Mouse (Mus musculus) heart, adult 2 months (tissue): Measurements from ENCODE around the gene Nell2. TPM values are rescaled to one million over a fixed set of nuclear protein-coding genes. Genes with fewer than 3 reads are reported as not detected.

Source experiments
- DNase-seq, 2 experiments: peaks; one replicate each; pipeline ENCODE4 v3.0.0; 2021
- H3K27ac ChIP-seq: fragments of 200-600 bp; 2 replicates; pipeline ENCODE4 v1.8.1; 2022
- H3K27me3 ChIP-seq: fragments of 200-500 bp; 2 replicates; pipeline ENCODE4 v1.6.1; 2012; ENCODE audit warnings: mild to moderate bottlenecking, low read length, inconsistent platforms, mixed read lengths; ENCODE audit not compliant: control insufficient read depth, insufficient read depth
- H3K36me3 ChIP-seq: fragments of 200-500 bp; 2 replicates; pipeline ENCODE4 v1.6.1; 2012; ENCODE audit warnings: low read length, inconsistent platforms; ENCODE audit not compliant: control insufficient read depth, insufficient read depth
- H3K4me1 ChIP-seq: fragments of 200-500 bp; 2 replicates; pipeline ENCODE4 v1.6.1; 2011; ENCODE audit warnings: low read length; ENCODE audit not compliant: control insufficient read depth, insufficient read depth
- H3K4me3 ChIP-seq: fragments of 200-600 bp; 2 replicates; pipeline ENCODE4 v1.8.1; 2022
- H3K79me2 ChIP-seq: fragments of 200-500 bp; replicated peaks from 2 replicates; pipeline ENCODE4 v1.6.1; 2012; ENCODE audit warnings: mild to moderate bottlenecking, inconsistent platforms, low read length, moderate library complexity, mixed read lengths; ENCODE audit not compliant: control insufficient read depth, insufficient read depth
- H3K9ac ChIP-seq: fragments of 200-500 bp; 2 replicates; pipeline ENCODE4 v1.6.1; 2012; ENCODE audit warnings: low read depth, mild to moderate bottlenecking, control low read depth, inconsistent platforms, low read length, mixed read lengths
- CTCF ChIP-seq: fragments of 200-600 bp; IDR thresholded peaks from 2 replicates; pipeline ENCODE4 v1.8.1; 2022; ENCODE audit warnings: antibody characterized with exemption, mild to moderate bottlenecking, moderate library complexity
- EP300 ChIP-seq: fragments of 200-500 bp; IDR thresholded peaks from 2 replicates; pipeline ENCODE4 v1.6.1; 2011; ENCODE audit warnings: low read depth, low read length, control low read depth; ENCODE audit not compliant: insufficient read depth
- POLR2A ChIP-seq: fragments of 200-500 bp; IDR thresholded peaks from 2 replicates; pipeline ENCODE4 v1.6.1; 2011; ENCODE audit warnings: mild to moderate bottlenecking, low read depth, low read length, control low read depth; ENCODE audit not compliant: insufficient read depth
- WGBS: fragments of 180-500 bp; shearing (Covaris S2); methylation state at CpG from one replicate; pipeline ENCODE4 v1.1.7; 2018; 5-methylcytosine and 5-hydroxymethylcytosine counted together
- intact Hi-C: fragments of 180-260 bp; cut with DNase I; formaldehyde crosslinking; loops from one replicate; pipeline ENCODE4 v1.15.1; 2025
- polyA plus RNA-seq: library from polyadenylated mRNA; depleted of rRNA; stranded (reverse); fragments of >200 nt; gene quantifications from 2 replicates; pipeline ENCODE4 v1.2.3, GENCODE M21; 2012
- total RNA-seq, 2 experiments: library from RNA; stranded (reverse); gene quantifications; 2 replicates each; pipeline ENCODE4 v1.2.3; 2021

Nell2 gene
- total and polyA plus RNA-seq, 3 experiments, result 0.06 to 0.08 TPM; not detected in 1

- no peak overlapping the region for H3K27ac ChIP-seq
- no peak overlapping the region for H3K9ac ChIP-seq
- H3K4me3 ChIP-seq, result no peak overlapping the region
- WGBS, result 64% methylated on average over 6 of the region's 6 CpGs
- H3K36me3 ChIP-seq, result no peaks in the 10 kb centered on the region
- H3K79me2 ChIP-seq, result no peaks in the 10 kb centered on the region
- H3K27me3 ChIP-seq, result no peaks in the 10 kb centered on the region
- TF ChIP-seq CTCF (no peak), EP300 (no peak), POLR2A (no peak)
- H3K4me1 ChIP-seq, result no peaks in the 10 kb centered on the region
- DNase-seq, result no peak
- intact Hi-C loops, result no loop called here
These were observed 14.3 kb upstream of the Nell2 start for GRCm38 (mm10) chr15:95542632-95543031.

DNA sequence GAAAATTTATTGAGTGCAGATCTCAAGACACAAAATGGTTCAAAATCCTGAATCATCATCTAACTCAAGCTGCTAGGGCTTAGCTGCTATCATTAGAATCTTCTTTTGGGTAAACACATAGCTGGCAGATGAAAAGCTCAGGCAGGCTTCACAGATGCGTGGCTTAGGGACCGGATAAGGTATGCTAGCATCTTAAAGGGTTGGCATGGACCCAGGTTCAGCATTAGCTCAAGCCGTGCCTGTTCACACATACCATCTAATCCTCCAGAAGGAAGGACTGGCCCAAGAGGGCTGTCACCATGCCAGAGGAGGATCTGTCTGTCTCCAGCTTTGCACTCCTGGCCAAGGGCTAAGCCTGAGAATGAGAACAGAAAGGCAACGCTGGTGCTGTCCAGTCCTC is 8.4 kb upstream of the Nell2 start:
- no peak overlapping the region for H3K27ac ChIP-seq
- H3K4me3 ChIP-seq, result no peak overlapping the region
- intact Hi-C loops, result no loop called here
- no peak overlapping the region for H3K9ac ChIP-seq
- H3K79me2 ChIP-seq, result no peaks in the 10 kb centered on the region
- H3K4me1 ChIP-seq, result no peaks in the 10 kb centered on the region
- DNase-seq, result no peak
- H3K27me3 ChIP-seq, result no peaks in the 10 kb centered on the region
- TF ChIP-seq CTCF (no peak), EP300 (no peak), POLR2A (no peak)
- H3K36me3 ChIP-seq, result no peaks in the 10 kb centered on the region
- 42% methylated on average over 4 of the region's 4 CpGs for WGBS

DNA sequence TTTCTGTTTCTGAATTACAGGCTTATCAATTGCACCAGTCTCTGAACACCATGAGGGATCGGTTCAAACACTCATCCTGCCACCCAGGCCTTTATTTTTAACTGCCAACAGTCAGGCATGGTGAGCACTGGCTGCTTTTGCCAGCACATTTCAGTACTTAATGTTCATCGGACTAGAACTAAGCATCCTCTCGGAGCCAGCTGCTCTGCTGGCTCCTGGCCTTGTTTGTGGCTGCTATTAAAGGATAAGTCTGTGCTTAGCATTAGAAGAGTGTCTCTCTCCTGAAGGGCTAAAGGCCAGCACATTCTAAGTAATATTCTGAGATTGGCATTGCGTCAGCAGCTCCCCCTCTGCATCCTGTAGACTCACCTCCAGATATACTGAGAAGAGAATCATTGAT is 7.9 kb upstream of the Nell2 start:
- no peak for TF ChIP-seq EP300
- no peak for TF ChIP-seq CTCF
- TF ChIP-seq POLR2A, result no peak
- Histone ChIP-seq H3K27me3 (no peaks in the 10 kb centered on the region), H3K4me1 (no peaks in the 10 kb centered on the region), H3K36me3 (no peaks in the 10 kb centered on the region), H3K4me3 (no peak overlapping the region), H3K9ac (no peak overlapping the region), H3K79me2 (no peaks in the 10 kb centered on the region), H3K27ac (no peak overlapping the region)
- intact Hi-C loops, result no loop called here
- 66% methylated on average over 4 of the region's 4 CpGs for WGBS
- no peak for DNase-seq

- TF ChIP-seq CTCF (no peak), EP300 (no peak), POLR2A (no peak)
- no peak for DNase-seq
- Histone ChIP-seq H3K27ac (no peak overlapping the region), H3K79me2 (no peaks in the 10 kb centered on the region), H3K4me1 (no peaks in the 10 kb centered on the region), H3K9ac (no peak overlapping the region), H3K4me3 (no peak overlapping the region), H3K27me3 (no peaks in the 10 kb centered on the region), H3K36me3 (no peaks in the 10 kb centered on the region)
- intact Hi-C loops, result no loop called here
- WGBS, result 81% methylated on average over 6 of the region's 6 CpGs
These were observed 6.3 kb upstream of the Nell2 start for GRCm38 (mm10) chr15:95534644-95535043.

- Histone ChIP-seq H3K27me3 (peaks cover 11% of the 10 kb centered on the region), H3K36me3 (no peaks in the 10 kb centered on the region), H3K9ac (no peak overlapping the region), H3K27ac (no peak overlapping the region), H3K4me1 (no peaks in the 10 kb centered on the region), H3K79me2 (no peaks in the 10 kb centered on the region), H3K4me3 (no peak overlapping the region)
- TF ChIP-seq POLR2A (no peak), CTCF (no peak), EP300 (no peak)
- DNase-seq, result no peak
- WGBS, result under 1% methylated on average over 28 of the region's 28 CpGs
- intact Hi-C loops, result no loop called here
These were observed 855 bp downstream of the Nell2 start for GRCm38 (mm10) chr15:95527461-95527947.

DNA sequence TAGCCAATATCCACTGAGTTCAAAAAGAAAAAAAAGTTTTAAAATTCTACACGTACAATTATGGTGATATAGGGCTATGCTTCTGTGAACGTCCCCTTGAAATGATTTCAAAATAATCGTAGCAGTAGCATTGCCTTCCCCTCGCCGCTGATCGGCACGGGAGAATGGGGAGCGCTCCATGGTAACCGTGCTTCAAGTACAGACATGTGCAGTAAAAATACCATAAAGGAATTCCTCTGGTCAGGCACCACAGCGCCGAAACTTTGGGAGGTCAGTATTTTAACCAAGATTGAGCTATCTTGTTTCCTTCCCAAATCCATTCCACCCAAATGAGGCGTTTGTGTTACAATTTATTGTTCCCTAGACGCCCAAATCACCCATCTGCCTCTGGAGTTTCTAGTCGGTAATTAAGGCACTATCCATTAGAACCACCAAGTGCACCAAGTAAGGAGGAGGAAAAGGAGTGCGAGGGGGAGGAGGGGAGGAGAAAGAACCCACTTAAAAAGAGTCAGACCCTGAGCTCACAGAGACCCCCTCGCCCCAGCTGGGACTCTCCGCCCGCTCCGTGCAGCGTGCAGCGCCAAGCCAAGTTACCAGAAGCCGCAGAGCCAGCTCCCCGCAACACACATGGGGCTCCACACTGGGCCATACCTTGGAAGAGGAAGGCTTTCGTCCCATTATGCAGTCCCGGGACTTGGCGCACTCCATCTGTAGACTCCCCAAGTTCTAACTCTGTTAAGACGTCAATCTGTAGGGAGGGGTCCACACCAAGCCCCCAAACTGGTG is 1.5 kb downstream of the Nell2 start:
- DNase-seq, result no peak
- no peak overlapping the region for H3K9ac ChIP-seq
- intact Hi-C loops, result no loop called here
- H3K27ac ChIP-seq, result no peak overlapping the region
- whole genome bisulfite sequencing, result 7% methylated on average over 27 of the region's 27 CpGs
- H3K4me1 ChIP-seq, result no peaks in the 10 kb centered on the region
- TF ChIP-seq POLR2A (no peak), EP300 (no peak), CTCF (no peak)
- H3K4me3 ChIP-seq, result no peak overlapping the region
- H3K27me3 ChIP-seq, result peaks cover 11% of the 10 kb centered on the region
- H3K79me2 ChIP-seq, result no peaks in the 10 kb centered on the region
- no peaks in the 10 kb centered on the region for H3K36me3 ChIP-seq
